Mouse (Mus musculus): ENCODE measurements around the gene Reln.

DNA sequence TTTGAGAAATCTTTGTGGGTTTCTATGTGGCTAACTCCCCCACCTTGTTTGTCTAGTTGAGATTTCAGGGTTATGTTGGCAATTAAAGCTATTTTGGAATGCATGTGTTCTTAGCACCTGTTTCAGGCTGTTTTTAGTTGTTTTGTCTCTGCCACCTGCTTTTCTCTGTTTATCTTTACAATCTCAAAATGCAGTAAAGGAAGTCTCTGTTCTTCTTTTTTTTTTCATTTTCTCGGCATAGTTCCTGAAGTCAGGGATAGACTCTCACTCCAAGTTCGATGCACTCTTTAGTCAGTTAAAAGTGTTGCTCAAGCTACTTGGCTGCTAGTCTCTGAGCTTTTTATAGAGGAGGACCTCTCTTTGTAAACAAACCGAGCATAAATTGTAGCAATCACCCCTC is 320.4 kb downstream of the Reln start:
- no peak for TF ChIP-seq TCF12 (IDR thresholded peaks at IDR 0.05; ENCODE audit: insufficient read depth, poor library complexity, severe bottlenecking)
- no peak for TF ChIP-seq POLR2A (IDR thresholded peaks at IDR 0.05; ENCODE audit: insufficient read length, low read depth)
- TF ChIP-seq MAX (IDR thresholded peaks at IDR 0.05; ENCODE audit: low read depth) = no peak
- TF ChIP-seq TCF3 (IDR thresholded peaks at IDR 0.05; ENCODE audit: insufficient read length, low read depth) = no peak
- no peak for TF ChIP-seq MYOD1 (IDR thresholded peaks at IDR 0.05; ENCODE audit: control insufficient read depth in 1 of 3, insufficient read length in 2 of 3, low read depth in 2 of 3)
- no peak for TF ChIP-seq POLR2AphosphoS2 (IDR thresholded peaks at IDR 0.05; ENCODE audit: insufficient read length, low read depth)
- no peak for TF ChIP-seq E2F4 (IDR thresholded peaks at IDR 0.05; ENCODE audit: insufficient read depth)
- no peak for TF ChIP-seq REST (IDR thresholded peaks at IDR 0.05; ENCODE audit: insufficient read depth, insufficient read length)
- no peak for TF ChIP-seq USF1 (IDR thresholded peaks at IDR 0.05; ENCODE audit: low read depth)
